Mouse (Mus musculus): ENCODE measurements around the gene Odf3l2.

Gene Odf3l2

DNA sequence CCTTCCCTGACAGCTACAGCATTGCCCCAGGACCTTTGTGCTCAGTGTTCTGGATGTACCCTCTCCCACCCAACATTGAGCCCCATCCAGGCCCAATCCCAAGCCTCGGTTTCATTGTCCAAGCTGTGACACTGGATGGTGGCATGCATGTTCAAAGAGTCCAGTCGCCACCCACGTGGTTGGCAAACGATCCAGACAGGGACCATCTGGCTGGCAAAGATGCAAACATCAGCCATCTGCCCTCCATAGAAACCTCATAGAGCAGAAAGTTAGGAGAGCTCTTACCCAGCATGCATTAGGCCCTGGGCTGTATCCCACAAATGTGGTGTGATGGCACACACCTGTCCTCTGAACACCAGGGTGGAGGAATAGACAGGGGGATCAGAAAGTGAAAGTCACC is 14.1 kb downstream of the Odf3l2 start:
- no peak for DNase-seq (ENCODE audit: extremely low read depth, low read depth, low spot score)

DNA sequence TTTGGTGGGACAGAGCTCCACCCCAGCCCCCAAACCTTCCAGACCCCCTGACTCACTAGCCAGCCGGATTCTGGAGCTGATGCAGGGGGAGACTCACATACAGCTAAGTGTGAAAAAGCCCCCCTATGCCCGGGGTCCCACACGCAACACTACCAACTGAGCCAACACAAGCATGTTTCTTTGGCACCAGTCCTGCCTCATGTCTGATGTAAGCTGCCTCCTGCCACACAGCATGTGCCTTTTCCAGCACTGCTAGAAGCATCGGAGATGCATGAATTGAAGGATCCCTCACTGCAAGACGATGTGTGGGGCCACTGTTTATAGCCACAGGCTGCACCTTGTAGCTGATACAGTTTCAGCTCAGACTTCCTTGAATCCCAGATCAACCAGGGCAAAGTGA is 17.2 kb downstream of the Odf3l2 start:
- no peak for DNase-seq (ENCODE audit: extremely low read depth, low read depth, low spot score)

GRCm38 (mm10) chr10:79626156-79626555 is 19.4 kb downstream of the Odf3l2 start:
- no peak for DNase-seq (ENCODE audit: extremely low read depth, low read depth, low spot score)

DNA sequence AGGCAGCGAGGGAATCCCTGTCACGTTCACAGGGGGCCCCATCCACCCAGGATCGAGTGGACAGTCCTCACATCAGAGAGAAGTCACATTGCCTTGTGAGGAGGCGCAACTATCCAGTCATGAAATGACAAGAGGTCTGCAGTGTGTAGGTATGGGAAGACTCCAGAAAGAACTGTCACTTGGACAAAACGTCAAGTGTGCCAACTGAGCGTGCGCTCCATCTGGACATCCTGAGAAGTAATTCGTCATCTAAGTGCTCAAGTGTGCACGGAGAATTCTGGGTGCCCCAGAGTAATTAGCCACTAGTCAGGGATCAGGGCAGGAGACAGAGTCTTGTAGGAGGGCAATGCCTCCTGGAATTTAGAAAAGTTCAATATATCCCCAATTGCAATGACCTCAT is 20.1 kb downstream of the Odf3l2 start:
- no peak for DNase-seq (ENCODE audit: extremely low read depth, low read depth, low spot score)

- DNase-seq (ENCODE audit: extremely low read depth, low read depth, low spot score): no peak
Observed at GRCm38 (mm10) chr10:79623950-79624349, 21.6 kb downstream of the Odf3l2 start.

- DNase-seq (ENCODE audit: extremely low read depth, low read depth, low spot score): no peak
Observed at GRCm38 (mm10) chr10:79616376-79616775, 29.2 kb downstream of the Odf3l2 start.

DNA sequence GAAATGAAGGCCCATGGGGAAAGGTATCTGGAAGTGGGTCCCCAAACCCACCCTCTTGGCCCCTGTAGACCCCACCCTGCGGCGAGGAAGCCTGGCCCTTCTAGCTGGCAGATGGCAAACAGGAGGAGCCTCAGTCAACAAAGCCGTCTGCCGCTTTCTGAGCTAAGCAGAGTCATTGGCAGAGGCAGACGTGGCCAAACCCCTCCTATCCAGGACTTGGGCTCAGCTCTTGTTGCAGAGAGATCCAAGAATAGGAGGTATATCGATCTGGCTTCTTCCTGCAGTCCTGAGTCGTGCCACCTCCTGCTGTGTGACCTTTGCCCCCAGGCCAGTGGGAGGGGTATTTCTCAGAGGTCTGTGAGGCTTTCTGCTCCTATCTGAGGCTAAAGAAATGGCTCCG is 29.7 kb downstream of the Odf3l2 start:
- no peak for DNase-seq (ENCODE audit: extremely low read depth, low read depth, low spot score)

DNA sequence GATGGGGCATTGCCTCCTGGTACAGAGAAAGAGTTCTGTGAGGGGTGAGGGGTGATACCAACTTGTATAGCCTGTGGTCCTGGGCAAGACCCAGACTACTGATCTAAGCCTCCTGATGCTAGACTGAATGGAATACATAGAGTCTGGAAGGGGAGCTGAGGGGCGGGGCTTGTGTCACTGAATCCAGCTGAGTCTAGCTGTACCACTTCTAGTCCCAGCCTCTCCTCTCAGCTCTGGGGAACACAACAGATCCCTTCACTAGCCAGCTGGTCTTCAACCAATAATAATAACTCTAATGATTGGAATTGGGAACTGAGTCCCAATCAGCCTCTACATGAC is 31.3 kb downstream of the Odf3l2 start:
- DNase-seq (ENCODE audit: extremely low read depth, low read depth, low spot score): no peak

DNA sequence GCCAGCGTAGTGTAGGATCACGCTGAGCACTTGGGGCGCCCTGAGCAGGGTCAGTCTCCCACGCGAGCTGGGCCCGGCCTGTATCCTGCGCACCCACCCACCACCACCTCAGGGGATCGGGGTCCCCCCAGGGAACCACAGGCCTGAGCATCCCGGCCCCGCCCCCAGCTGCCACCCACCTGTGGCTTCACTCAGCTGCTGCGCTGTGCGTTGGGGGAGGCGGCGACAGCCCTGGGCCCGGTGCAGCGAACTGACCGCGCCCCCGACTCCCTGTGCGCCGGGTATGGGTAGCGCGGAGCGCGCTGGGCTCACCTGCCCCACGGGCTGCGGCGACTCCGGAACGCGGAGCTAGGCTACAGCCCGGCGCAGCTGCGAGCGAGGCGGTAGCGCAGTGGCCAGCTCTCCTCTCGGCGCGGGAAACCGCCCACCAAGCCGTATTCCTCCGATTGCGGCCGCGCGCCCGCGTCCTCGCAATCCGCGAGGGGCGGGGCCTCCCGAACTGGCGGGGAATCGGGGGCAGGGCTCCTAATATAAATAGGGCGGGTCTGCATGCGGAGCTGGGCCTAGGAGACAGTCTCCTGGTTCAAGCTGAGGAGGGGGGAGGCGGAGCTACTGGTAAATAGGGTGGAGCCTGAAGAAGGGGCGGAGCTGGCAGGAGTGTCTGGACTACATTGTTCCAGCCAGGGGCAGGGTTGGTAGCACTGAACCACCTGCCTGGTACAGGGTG is 31.8 kb downstream of the Odf3l2 start, which contains the start of gene C2cd4c:
Gene C2cd4c (minus strand): TSS at position 448 of the 727 bp plus-strand sequence.
- peak; percentile 30 for DNase-seq (ENCODE audit: extremely low read depth, low read depth, low spot score)

DNA sequence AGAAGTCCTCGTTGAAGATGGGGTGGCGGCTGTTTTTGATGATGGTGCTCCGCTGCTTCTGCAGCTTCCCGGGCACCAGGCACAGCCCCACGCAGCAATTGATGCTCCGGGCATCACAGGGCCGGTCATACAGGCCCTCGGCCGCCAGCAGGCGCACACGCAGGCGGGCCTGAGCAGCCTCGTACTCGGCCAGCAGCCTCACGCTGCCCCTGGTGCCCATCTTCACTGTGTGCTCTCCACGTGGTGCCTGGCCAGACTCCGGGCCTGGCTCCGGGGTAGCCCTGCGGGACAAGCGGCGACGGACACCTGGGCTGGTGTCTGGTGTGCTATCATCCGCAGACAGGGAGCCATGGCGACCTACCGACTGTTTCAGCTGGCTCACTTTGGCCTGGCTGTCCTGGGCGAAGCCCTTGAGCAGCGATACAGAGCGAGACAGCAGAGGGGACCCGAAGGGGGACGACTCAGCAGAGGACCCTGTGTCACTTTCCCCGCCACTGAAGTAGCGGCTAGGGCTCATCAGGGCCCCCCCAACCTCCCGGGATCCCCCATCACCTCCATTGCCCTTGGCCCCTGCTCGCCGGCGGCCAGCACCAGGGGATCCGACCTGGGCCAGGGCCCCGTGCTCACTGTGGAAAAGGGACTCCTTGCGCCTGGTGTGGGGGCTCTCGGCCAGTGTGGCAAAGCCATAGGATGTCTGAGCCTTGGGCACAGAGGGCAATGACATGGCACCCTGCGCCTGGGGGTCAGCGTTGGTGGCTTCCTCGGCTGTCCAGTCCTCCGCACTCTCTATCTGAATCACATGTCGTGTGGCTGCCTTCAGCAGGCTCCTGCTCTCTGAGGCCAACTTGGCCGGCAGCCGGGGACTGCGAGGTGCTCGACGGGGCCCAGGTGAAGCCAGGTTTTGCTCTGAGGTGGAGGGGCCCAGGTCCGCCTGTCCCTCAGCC is 33.1 kb downstream of the Odf3l2 start:
- DNase-seq (ENCODE audit: extremely low read depth, low read depth, low spot score): no peak

DNA sequence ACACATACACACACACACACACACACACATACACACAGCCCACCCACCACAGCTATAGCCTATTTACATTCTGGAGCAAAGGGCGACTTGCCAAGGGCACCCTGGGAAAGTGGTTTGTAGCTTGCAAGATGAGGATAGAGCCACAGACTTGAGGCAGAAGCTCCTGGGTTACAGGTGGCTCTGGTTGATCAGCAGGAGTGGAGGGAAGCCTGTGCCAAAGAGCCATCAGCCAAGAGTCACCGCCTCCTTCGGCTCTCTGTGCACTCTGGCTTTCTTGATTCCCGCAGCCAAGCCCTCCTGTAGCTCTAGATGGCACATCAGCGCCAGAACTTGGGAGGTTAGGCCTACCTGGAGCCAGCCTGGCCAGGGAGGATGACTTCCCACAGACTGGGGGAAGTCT is 34.2 kb downstream of the Odf3l2 start:
- DNase-seq (ENCODE audit: extremely low read depth, low read depth, low spot score): no peak

- no peak for DNase-seq (ENCODE audit: extremely low read depth, low read depth, low spot score)
Observed at GRCm38 (mm10) chr10:79609276-79609675, 36.3 kb downstream of the Odf3l2 start.

DNA sequence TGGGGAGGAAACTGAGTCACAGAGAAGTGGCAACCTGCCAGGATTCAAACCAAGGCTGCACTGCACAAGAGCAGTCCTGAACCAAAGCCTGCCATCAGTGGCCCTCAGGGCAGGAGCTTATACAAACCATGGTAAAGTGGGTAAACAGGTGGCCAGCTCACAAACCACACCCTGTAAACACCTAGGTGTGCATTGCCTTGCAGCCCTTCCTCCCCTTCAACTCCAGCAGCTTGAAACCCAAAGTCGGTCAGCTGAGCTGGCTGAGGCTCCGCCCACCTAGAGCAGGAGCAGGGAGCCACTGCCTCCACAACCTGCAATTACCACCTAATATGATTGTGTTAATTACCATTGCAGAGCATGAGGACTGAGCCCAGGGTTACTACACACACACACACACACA is 37.6 kb downstream of the Odf3l2 start:
- DNase-seq (ENCODE audit: extremely low read depth, low read depth, low spot score): no peak

GRCm38 (mm10) chr10:79606537-79606936 is 39.0 kb downstream of the Odf3l2 start:
- no peak for DNase-seq (ENCODE audit: extremely low read depth, low read depth, low spot score)

- DNase-seq (ENCODE audit: extremely low read depth, low read depth, low spot score): no peak
Observed at GRCm38 (mm10) chr10:79597936-79598230, 47.7 kb downstream of the Odf3l2 start.

GRCm38 (mm10) chr10:79597051-79597935 is 48.2 kb downstream of the Odf3l2 start:
- DNase-seq (ENCODE audit: extremely low read depth, low read depth, low spot score): no peak

DNA sequence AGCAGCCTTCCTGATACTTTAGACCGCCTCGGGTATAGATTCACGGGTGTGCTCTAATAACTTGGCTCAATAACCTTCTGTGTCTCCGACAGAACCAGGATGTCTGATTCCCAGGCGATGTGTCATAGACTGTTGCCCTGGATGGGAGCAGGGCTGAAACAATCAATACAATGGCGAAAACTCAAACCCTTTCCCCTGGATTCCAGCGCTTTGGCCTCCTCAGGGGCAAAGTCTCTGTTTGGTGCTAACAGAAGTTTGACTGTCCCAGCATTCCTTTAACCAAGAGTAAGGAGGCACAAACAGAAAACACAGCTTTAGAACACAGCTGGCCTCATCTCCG is 50.0 kb downstream of the Odf3l2 start:
- no peak for DNase-seq (ENCODE audit: extremely low read depth, low read depth, low spot score)

DNA sequence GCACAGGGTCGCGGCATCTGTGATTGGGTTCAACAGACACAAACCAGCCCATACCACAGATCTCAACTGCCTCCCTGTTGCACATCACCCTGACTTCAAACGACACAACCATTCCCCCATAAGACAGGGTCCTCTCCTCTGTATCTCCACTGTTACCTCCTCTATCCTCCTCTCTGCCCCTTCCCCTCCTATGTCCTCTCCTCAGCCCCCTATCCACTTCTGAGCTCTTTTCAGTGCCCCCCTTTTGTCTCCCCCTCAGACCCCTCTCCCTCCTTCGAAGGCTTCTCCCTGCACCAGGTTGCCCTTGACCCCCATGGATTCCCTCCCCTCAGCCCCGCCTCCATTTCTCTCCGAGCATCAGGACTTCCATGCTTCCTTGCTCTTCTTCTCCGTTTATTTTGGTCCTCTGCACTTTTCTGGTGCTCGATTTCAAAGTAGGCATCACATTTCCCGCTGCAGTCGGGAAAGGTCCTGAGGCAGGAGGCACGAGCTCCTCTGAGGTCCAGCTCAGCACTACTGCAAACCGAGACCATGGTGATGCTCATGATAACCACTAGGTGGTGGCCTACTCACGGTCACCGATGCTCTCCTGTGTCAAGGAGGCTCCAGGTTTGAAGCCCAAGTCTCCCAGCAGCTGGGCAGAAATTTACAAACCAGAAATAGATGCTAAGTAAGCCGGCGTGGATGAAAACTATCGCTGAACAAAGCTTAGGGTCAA is 50.5 kb downstream of the Odf3l2 start:
- DNase-seq (ENCODE audit: extremely low read depth, low read depth, low spot score): no peak

- no peak for DNase-seq (ENCODE audit: extremely low read depth, low read depth, low spot score)
Observed at GRCm38 (mm10) chr10:79594111-79594510, 51.4 kb downstream of the Odf3l2 start.

- no peak for DNase-seq (ENCODE audit: extremely low read depth, low read depth, low spot score)
Observed at GRCm38 (mm10) chr10:79590702-79591101, 54.8 kb downstream of the Odf3l2 start.
